Mouse (Mus musculus) lung, embryonic 14.5 days (tissue): ENCODE data around the gene Vasp. TPM values are rescaled to one million over a fixed set of nuclear protein-coding genes. Genes with fewer than 3 reads are reported as not detected.
A peak's percentile ranks its signal among the peaks of the same experiment; 100 is the strongest.

Source experiments
- ATAC-seq: fragments of 200-750 bp; cut with Nextera tagmentation; 2 replicates; pipeline ENCODE4 v1.8.0; 2017; ENCODE audit warnings: mild to moderate bottlenecking, moderate TSS enrichment, moderate library complexity; ENCODE audit not compliant: insufficient read depth
- DNase-seq: peaks from one replicate; pipeline ENCODE4 v3.0.0-alpha.2; 2015
- H3K27ac ChIP-seq: fragments of 300-500 bp; sonication (generic); 2 replicates; pipeline ENCODE4 v1.5.1; 2014; ENCODE audit warnings: low read depth, mild to moderate bottlenecking, moderate library complexity
- H3K27me3 ChIP-seq: fragments of 300-500 bp; sonication (generic); 2 replicates; pipeline ENCODE4 v1.6.1; 2014; ENCODE audit warnings: low read length, control low read depth; ENCODE audit not compliant: insufficient read depth
- H3K36me3 ChIP-seq: fragments of 300-500 bp; sonication (generic); 2 replicates; pipeline ENCODE4 v1.6.1; 2014; ENCODE audit warnings: control low read depth; ENCODE audit not compliant: insufficient read depth
- H3K4me1 ChIP-seq: fragments of 300-500 bp; sonication (generic); 2 replicates; pipeline ENCODE4 v1.6.1; 2014; ENCODE audit warnings: antibody characterized with exemption, control low read depth; ENCODE audit not compliant: insufficient read depth
- H3K4me2 ChIP-seq: fragments of 300-500 bp; sonication (generic); 2 replicates; pipeline ENCODE4 v1.6.1; 2014; ENCODE audit warnings: mild to moderate bottlenecking
- H3K4me3 ChIP-seq: fragments of 300-500 bp; sonication (generic); 2 replicates; pipeline ENCODE4 v1.5.1; 2014; ENCODE audit warnings: low read depth, low read length
- H3K9ac ChIP-seq: fragments of 300-500 bp; sonication (generic); 2 replicates; pipeline ENCODE4 v1.6.1; 2014
- H3K9me3 ChIP-seq: fragments of 300-500 bp; sonication (generic); 2 replicates; pipeline ENCODE4 v1.6.1; 2016; ENCODE audit warnings: low read depth, low read length, control low read depth
- CTCF ChIP-seq: IDR thresholded peaks from 2 replicates; pipeline ENCODE4 v1.5.1; 2016; ENCODE audit warnings: antibody characterized with exemption, low read depth
- WGBS: fragments of 180-500 bp; shearing (Covaris S2); extraction: QIAGEN DNeasy Blood & Tissue Kit; methylation state at CpG from one replicate; pipeline ENCODE4 v1.1.7; 2014; 5-methylcytosine and 5-hydroxymethylcytosine counted together
- polyA plus RNA-seq: library from polyadenylated mRNA; unstranded; fragments of >200 nt; fragmentation: Nextera tagmentation; extraction: Ambion mirVana; gene quantifications from 2 replicates; pipeline ENCODE4 v1.2.1, GENCODE M21; 2014

Gene Vasp
- polyA plus RNA-seq, 1 experiment from 2014 or later: 95.3 TPM

- H3K36me3 ChIP-seq: peaks cover 16% of the 10 kb centered on the region; the same call in 1 of the 2 replicates
- ATAC-seq: no peak
- no peak for DNase-seq
- 72% methylated on average over 3 of the region's 3 CpGs for WGBS
- no peak overlapping the region for H3K27ac ChIP-seq
- no peak for TF ChIP-seq CTCF
- no peaks in the 10 kb centered on the region for H3K27me3 ChIP-seq
- H3K4me3 ChIP-seq: no peak overlapping the region
- H3K9me3 ChIP-seq: no peaks in the 10 kb centered on the region
- H3K9ac ChIP-seq: no peak overlapping the region
- no peak overlapping the region for H3K4me2 ChIP-seq
- no peaks in the 10 kb centered on the region for H3K4me1 ChIP-seq
Observed at GRCm38 (mm10) chr7:19245083-19245482, 26.5 kb downstream of the Vasp start.

GRCm38 (mm10) chr7:19243858-19244257, 27.8 kb downstream of the Vasp start:
- no peak overlapping the region for H3K4me3 ChIP-seq
- H3K36me3 ChIP-seq: peaks cover 16% of the 10 kb centered on the region; the same call in 1 of the 2 replicates
- no peak for DNase-seq
- 76% methylated on average over 5 of the region's 5 CpGs for WGBS
- no peaks in the 10 kb centered on the region for H3K27me3 ChIP-seq
- no peaks in the 10 kb centered on the region for H3K9me3 ChIP-seq
- ATAC-seq: no peak
- H3K27ac ChIP-seq: no peak overlapping the region
- TF ChIP-seq CTCF: no peak
- H3K4me1 ChIP-seq: no peaks in the 10 kb centered on the region
- H3K4me2 ChIP-seq: no peak overlapping the region
- no peak overlapping the region for H3K9ac ChIP-seq

DNA sequence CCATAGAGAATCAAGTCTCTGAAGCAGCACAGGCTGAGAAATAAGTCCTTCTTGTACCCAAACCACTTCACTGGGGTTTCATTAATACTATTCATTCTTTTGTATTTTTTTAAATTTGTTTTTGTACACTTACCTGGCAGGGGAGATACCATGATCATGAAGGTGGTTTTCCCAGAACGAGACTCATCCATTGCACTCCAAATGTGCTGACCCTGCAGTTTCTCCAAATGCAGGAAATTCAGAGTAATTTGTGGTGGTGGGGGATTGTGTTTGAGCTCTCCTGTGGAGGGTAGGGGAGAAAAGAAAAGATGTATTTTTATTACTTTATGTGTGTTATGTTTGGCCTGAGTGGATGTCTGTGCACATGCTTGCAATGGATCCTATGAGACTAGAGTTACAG, 29.6 kb downstream of the Vasp start:
- no peak overlapping the region for H3K27ac ChIP-seq
- TF ChIP-seq CTCF: no peak
- no peak overlapping the region for H3K4me2 ChIP-seq
- H3K36me3 ChIP-seq: peaks cover 16% of the 10 kb centered on the region; the same call in 1 of the 2 replicates
- H3K4me1 ChIP-seq: no peaks in the 10 kb centered on the region
- H3K9ac ChIP-seq: no peak overlapping the region
- no peak for ATAC-seq
- no peaks in the 10 kb centered on the region for H3K27me3 ChIP-seq
- H3K4me3 ChIP-seq: no peak overlapping the region
- WGBS: 77% methylated on average over 1 of the region's 1 CpGs
- H3K9me3 ChIP-seq: no peaks in the 10 kb centered on the region
- DNase-seq: no peak

DNA sequence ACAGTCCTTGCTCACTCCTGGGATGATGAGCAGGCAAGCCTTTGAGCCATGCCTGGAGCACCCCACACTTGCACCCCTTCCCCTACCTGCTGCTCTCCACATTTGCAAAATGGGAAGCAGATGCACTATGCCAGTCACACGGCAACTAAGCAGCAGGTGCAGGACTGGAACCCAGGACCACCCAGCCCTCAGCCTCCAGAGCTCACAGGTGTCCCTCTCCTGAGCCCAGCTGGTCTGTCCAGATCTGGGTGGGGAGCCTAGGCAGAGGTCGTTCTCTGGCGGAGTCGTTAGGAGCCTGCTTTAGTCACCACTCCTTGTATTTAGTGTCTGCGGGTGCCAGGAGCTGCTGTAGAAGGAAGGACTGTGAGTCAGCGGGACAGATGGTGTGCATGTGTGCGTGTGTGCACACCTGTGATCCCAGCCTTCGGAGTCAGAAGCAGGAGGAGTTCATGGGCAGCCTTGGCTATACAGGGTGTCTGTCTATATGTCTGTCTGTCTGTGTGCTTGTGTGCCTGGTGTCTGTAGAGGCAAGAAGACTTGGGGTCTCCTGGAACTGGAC, 30.6 kb downstream of the Vasp start:
- TF ChIP-seq CTCF: no peak
- no peak overlapping the region for H3K4me2 ChIP-seq
- peaks cover 15% of the 10 kb centered on the region; the same call in 1 of the 2 replicates for H3K36me3 ChIP-seq
- no peak overlapping the region for H3K4me3 ChIP-seq
- H3K9me3 ChIP-seq: no peaks in the 10 kb centered on the region
- H3K27me3 ChIP-seq: no peaks in the 10 kb centered on the region
- DNase-seq: no peak
- H3K27ac ChIP-seq: no peak overlapping the region
- 85% methylated on average over 8 of the region's 8 CpGs for WGBS
- H3K9ac ChIP-seq: no peak overlapping the region
- ATAC-seq: no peak
- H3K4me1 ChIP-seq: no peaks in the 10 kb centered on the region

GRCm38 (mm10) chr7:19239986-19240385, 31.6 kb downstream of the Vasp start:
- H3K36me3 ChIP-seq: peaks cover 5% of the 10 kb centered on the region; the same call in 1 of the 2 replicates
- H3K27me3 ChIP-seq: no peaks in the 10 kb centered on the region
- no peak overlapping the region for H3K4me3 ChIP-seq
- no peaks in the 10 kb centered on the region for H3K9me3 ChIP-seq
- no peak for DNase-seq
- 82% methylated on average over 4 of the region's 4 CpGs for WGBS
- TF ChIP-seq CTCF: no peak
- H3K4me2 ChIP-seq: no peak overlapping the region
- H3K9ac ChIP-seq: no peak overlapping the region
- H3K4me1 ChIP-seq: no peaks in the 10 kb centered on the region
- H3K27ac ChIP-seq: no peak overlapping the region
- no peak for ATAC-seq

GRCm38 (mm10) chr7:19239423-19239822, 32.2 kb downstream of the Vasp start:
- Histone ChIP-seq H3K9me3 (no peaks in the 10 kb centered on the region), H3K4me2 (no peak overlapping the region), H3K36me3 (no peaks in the 10 kb centered on the region), H3K27me3 (no peaks in the 10 kb centered on the region), H3K27ac (no peak overlapping the region), H3K9ac (no peak overlapping the region), H3K4me1 (no peaks in the 10 kb centered on the region), H3K4me3 (no peak overlapping the region)
- TF ChIP-seq CTCF: peak; percentile 97
- DNase-seq: peak; percentile 93
- peak; percentile 92 for ATAC-seq
- WGBS: 0% methylated on average over 1 of the region's 1 CpGs

- Histone ChIP-seq H3K4me3 (no peak overlapping the region), H3K9me3 (no peaks in the 10 kb centered on the region), H3K27ac (no peak overlapping the region), H3K4me2 (no peak overlapping the region), H3K36me3 (no peaks in the 10 kb centered on the region), H3K27me3 (no peaks in the 10 kb centered on the region), H3K4me1 (no peaks in the 10 kb centered on the region), H3K9ac (no peak overlapping the region)
- TF ChIP-seq CTCF: no peak
- WGBS: 68% methylated on average over 4 of the region's 4 CpGs
- ATAC-seq: no peak
- no peak for DNase-seq
Observed at GRCm38 (mm10) chr7:19238344-19238743, 33.3 kb downstream of the Vasp start.

GRCm38 (mm10) chr7:19236411-19236810, 35.2 kb downstream of the Vasp start:
- Histone ChIP-seq H3K4me1 (no peaks in the 10 kb centered on the region), H3K9me3 (no peaks in the 10 kb centered on the region), H3K36me3 (no peaks in the 10 kb centered on the region), H3K27ac (no peak overlapping the region), H3K4me2 (no peak overlapping the region), H3K27me3 (no peaks in the 10 kb centered on the region), H3K4me3 (no peak overlapping the region), H3K9ac (no peak overlapping the region)
- ATAC-seq: no peak
- DNase-seq: no peak
- TF ChIP-seq CTCF: no peak
- WGBS: 61% methylated on average over 2 of the region's 2 CpGs
